Mouse (Mus musculus) bone marrow macrophage, adult 2 months (primary cell): Measurements from ENCODE around the gene Fgr.

Experiments
- CTCF ChIP-seq: IDR thresholded peaks from 2 replicates; pipeline ENCODE4 v1.5.1; 2012; ENCODE audit warnings: low read depth, mild to moderate bottlenecking, low read length, moderate library complexity
- POLR2A ChIP-seq: IDR thresholded peaks from 2 replicates; pipeline ENCODE4 v1.6.1; 2012; ENCODE audit warnings: mild to moderate bottlenecking, low read depth, low read length, borderline replicate concordance

DNA sequence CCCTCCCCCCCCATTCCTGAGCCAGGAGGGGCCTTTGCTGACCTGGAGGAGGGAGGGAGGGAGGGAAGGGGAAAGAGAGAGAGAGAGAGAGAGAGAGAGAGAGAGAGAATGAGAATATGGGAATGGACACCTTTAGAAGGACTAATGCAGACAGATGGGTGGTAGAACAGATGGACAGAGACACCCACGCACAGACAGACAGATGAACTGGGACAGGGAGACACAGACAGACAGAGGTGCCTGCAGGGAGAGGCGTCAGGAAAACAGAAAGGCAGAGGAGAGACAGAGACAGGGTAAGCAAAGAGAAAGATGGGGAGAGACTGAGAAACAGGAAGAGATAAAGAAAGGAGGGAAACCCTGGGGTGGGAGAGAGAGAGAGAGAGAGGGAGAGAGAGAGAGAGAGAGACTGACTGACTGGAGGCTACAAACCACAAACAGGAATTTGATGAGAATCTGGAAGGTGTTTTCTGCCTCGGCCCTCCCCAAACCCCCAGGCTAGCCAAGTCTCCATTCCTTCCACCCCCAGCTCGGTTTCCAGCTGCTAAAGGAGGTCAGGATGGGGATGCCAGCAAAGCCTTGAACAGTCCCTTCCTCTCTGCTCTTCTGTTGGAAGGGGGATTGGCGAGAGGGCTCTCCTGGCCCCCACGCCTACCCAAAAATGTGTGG, 43.8 kb downstream of the Fgr start:
- TF ChIP-seq CTCF (no peak), POLR2A (no peak)
